Mouse (Mus musculus) c-Kit-positive CD71-positive TER-119-negative erythroid progenitor cells, embryonic 14.5 days (primary cell): Measurements from ENCODE around the gene Tpgs1.

Experiments used
- DNase-seq: peaks from one replicate; pipeline ENCODE4 v3.0.0-alpha.2; 2013; ENCODE audit warnings: low read depth

Tpgs1 gene

GRCm38 (mm10) chr10:79668771-79669575, at the start of gene Tpgs1:
Gene Tpgs1, plus strand, starts transcription at chr10:79669369.
- DNase-seq = peak; percentile 83

GRCm38 (mm10) chr10:79623950-79624349, 45.2 kb upstream of the Tpgs1 start:
- DNase-seq = no peak

DNA sequence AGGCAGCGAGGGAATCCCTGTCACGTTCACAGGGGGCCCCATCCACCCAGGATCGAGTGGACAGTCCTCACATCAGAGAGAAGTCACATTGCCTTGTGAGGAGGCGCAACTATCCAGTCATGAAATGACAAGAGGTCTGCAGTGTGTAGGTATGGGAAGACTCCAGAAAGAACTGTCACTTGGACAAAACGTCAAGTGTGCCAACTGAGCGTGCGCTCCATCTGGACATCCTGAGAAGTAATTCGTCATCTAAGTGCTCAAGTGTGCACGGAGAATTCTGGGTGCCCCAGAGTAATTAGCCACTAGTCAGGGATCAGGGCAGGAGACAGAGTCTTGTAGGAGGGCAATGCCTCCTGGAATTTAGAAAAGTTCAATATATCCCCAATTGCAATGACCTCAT, 43.8 kb upstream of the Tpgs1 start:
- no peak for DNase-seq

DNA sequence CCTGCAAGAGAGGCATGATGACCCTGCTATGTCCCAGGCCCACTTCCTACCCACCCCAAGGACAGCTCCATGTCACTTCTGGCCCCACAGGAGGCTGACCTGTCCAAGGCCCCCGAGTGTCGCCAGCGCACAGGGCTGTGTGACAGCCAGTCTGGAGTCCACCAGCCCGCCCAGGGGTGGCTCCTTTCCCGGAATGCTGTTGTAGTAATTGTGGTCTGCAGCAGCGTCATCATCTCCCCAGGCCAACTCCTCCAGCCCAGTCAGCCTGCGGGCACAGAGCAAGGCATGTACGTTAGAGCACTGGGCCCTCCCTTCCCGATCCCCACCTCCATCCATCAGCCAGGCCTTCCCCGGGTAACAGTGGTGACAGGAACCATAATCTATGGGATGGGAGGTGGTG, 43.0 kb upstream of the Tpgs1 start:
- no peak for DNase-seq

DNA sequence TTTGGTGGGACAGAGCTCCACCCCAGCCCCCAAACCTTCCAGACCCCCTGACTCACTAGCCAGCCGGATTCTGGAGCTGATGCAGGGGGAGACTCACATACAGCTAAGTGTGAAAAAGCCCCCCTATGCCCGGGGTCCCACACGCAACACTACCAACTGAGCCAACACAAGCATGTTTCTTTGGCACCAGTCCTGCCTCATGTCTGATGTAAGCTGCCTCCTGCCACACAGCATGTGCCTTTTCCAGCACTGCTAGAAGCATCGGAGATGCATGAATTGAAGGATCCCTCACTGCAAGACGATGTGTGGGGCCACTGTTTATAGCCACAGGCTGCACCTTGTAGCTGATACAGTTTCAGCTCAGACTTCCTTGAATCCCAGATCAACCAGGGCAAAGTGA, 40.8 kb upstream of the Tpgs1 start:
- no peak for DNase-seq

DNA sequence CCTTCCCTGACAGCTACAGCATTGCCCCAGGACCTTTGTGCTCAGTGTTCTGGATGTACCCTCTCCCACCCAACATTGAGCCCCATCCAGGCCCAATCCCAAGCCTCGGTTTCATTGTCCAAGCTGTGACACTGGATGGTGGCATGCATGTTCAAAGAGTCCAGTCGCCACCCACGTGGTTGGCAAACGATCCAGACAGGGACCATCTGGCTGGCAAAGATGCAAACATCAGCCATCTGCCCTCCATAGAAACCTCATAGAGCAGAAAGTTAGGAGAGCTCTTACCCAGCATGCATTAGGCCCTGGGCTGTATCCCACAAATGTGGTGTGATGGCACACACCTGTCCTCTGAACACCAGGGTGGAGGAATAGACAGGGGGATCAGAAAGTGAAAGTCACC, 37.7 kb upstream of the Tpgs1 start:
- DNase-seq = no peak

- no peak for DNase-seq
Measured at GRCm38 (mm10) chr10:79633006-79633777, 36.0 kb upstream of the Tpgs1 start.

GRCm38 (mm10) chr10:79636287-79636686, 32.9 kb upstream of the Tpgs1 start:
- no peak for DNase-seq

- DNase-seq = no peak
Measured at GRCm38 (mm10) chr10:79637128-79638110, 31.8 kb upstream of the Tpgs1 start, which contains the start of gene Shc2. Gene Shc2, minus strand, starts transcription at chr10:79637918.

- no peak for DNase-seq
Measured at GRCm38 (mm10) chr10:79638486-79639204, 30.5 kb upstream of the Tpgs1 start.

GRCm38 (mm10) chr10:79645711-79646110, 23.5 kb upstream of the Tpgs1 start, which contains the start of gene Odf3l2:
Gene Odf3l2, minus strand, starts transcription at chr10:79645738.
- DNase-seq = no peak

- DNase-seq = peak; percentile 54
Measured at GRCm38 (mm10) chr10:79649070-79649751, 20.0 kb upstream of the Tpgs1 start.

- no peak for DNase-seq
Measured at GRCm38 (mm10) chr10:79652789-79653188, 16.4 kb upstream of the Tpgs1 start.

GRCm38 (mm10) chr10:79654946-79655395, 14.2 kb upstream of the Tpgs1 start:
- DNase-seq = no peak

- no peak for DNase-seq
Measured at GRCm38 (mm10) chr10:79658829-79659228, 10.3 kb upstream of the Tpgs1 start.

DNA sequence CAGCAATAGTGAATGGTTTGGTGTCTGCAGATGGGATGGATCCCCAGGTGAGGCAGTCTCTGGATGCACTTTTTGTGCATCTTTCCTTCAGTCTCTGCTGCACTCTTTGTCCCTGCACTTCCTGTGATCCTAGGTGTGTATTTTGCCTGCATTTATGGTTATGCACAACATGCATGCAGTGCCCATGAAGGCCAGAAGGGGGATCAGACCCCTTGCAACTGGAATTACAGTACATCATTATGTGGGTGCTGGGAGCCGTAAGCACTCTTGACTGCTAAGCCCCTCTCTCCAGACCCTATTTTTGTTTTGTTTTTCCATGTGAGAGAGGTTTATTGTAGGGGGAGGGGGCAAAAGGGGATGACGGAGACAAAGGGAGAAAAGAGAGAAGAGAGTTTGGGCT, 8.9 kb upstream of the Tpgs1 start:
- DNase-seq = no peak

GRCm38 (mm10) chr10:79661861-79662260, 7.3 kb upstream of the Tpgs1 start:
- no peak for DNase-seq

- peak; percentile 55 for DNase-seq
Measured at GRCm38 (mm10) chr10:79664131-79664665, 5.0 kb upstream of the Tpgs1 start, which contains the start of gene Madcam1. Gene Madcam1, plus strand, starts transcription at chr10:79664559.

GRCm38 (mm10) chr10:79665051-79665450, 4.1 kb upstream of the Tpgs1 start:
- no peak for DNase-seq

GRCm38 (mm10) chr10:79666493-79666892, 2.7 kb upstream of the Tpgs1 start:
- no peak for DNase-seq
